Mouse (Mus musculus) olfactory bulb, adult 2 months (tissue): ENCODE measurements around the gene 1700003F12Rik.

ENCODE experiments used
- CTCF ChIP-seq: fragments of 200-500 bp; IDR thresholded peaks from 2 replicates; pipeline ENCODE4 v1.5.1; 2012; ENCODE audit warnings: low read depth, mild to moderate bottlenecking, low read length, moderate library complexity; ENCODE audit not compliant: insufficient read depth
- POLR2A ChIP-seq: fragments of 200-500 bp; IDR thresholded peaks from 2 replicates; pipeline ENCODE4 v1.6.1; 2012; ENCODE audit warnings: mild to moderate bottlenecking, low read depth, low read length, moderate library complexity; ENCODE audit not compliant: insufficient read depth

DNA sequence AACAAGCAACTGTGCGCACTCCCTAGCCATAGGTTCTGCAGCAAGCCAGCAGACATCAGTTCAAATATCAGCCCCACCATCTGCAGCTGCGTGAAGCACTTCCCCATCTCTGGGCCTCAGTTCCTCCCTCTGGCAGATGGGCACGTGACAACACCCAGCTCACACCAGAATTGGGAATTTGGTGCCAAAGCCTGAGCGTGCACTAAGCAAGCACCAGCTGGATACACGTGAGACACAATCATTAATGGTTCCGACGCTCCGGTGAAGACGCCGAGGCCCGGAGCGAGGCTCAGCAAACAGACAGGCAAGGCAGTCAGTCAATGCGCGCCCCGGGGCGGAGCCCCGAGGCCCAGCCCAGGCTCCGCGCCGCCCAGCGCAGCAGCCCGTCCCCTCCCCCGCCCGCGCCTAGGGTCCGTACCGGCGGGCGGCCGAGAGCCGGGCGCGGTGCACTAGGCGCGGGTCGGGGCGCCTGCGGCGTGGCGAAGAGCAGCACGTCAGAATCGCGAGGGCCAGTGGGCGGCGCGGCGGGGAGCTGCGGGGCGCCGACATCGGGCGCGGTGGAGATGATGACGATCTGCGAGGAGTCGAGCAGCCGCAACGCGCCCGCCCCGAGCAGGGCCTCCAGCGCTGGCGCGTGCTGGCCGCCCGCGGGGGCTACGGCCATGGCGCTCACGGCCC lies 22.3 kb downstream of the 1700003F12Rik start:
- no peak for TF ChIP-seq CTCF
- no peak for TF ChIP-seq POLR2A
